Mouse (Mus musculus) embryonic facial prominence, embryonic 12.5 days (tissue): ENCODE data around the gene Treml1. TPM values are rescaled to one million over a fixed set of nuclear protein-coding genes. Genes with fewer than 3 reads are reported as not detected.

Source experiments
- ATAC-seq: fragments of 200-750 bp; cut with Nextera tagmentation; 2 replicates; pipeline ENCODE4 v1.8.0; 2017; ENCODE audit not compliant: insufficient number of reproducible peaks, insufficient read depth, low FRiP score, low TSS enrichment
- H3K27ac ChIP-seq: fragments of 300-500 bp; sonication (generic); 2 replicates; pipeline ENCODE4 v1.5.1; 2016; ENCODE audit warnings: mild to moderate bottlenecking
- H3K27me3 ChIP-seq: fragments of 300-500 bp; sonication (generic); 2 replicates; pipeline ENCODE4 v1.6.1; 2016; ENCODE audit warnings: mild to moderate bottlenecking, moderate library complexity
- H3K36me3 ChIP-seq: fragments of 300-500 bp; sonication (generic); 2 replicates; pipeline ENCODE4 v1.6.1; 2016; ENCODE audit warnings: mild to moderate bottlenecking
- H3K4me1 ChIP-seq: fragments of 300-500 bp; sonication (generic); 2 replicates; pipeline ENCODE4 v1.6.1; 2016
- H3K4me2 ChIP-seq: fragments of 300-500 bp; sonication (generic); replicated peaks from 2 replicates; pipeline ENCODE4 v1.6.1; 2016; ENCODE audit warnings: mild to moderate bottlenecking, moderate library complexity
- H3K4me3 ChIP-seq: fragments of 300-500 bp; sonication (generic); 2 replicates; pipeline ENCODE4 v1.5.1; 2016; ENCODE audit warnings: mild to moderate bottlenecking
- H3K9ac ChIP-seq: fragments of 300-500 bp; sonication (generic); 2 replicates; pipeline ENCODE4 v1.6.1; 2016; ENCODE audit warnings: mild to moderate bottlenecking, moderate library complexity
- H3K9me3 ChIP-seq: fragments of 300-500 bp; sonication (generic); 2 replicates; pipeline ENCODE4 v1.6.1; 2016; ENCODE audit warnings: mild to moderate bottlenecking, moderate library complexity
- WGBS: fragments of 180-500 bp; shearing (Covaris S2); methylation state at CpG from one replicate; pipeline ENCODE4 v1.1.7; 2016; 5-methylcytosine and 5-hydroxymethylcytosine counted together
- polyA plus RNA-seq: library from polyadenylated mRNA; unstranded; fragments of >200 nt; fragmentation: Nextera tagmentation; extraction: Ambion mirVana; gene quantifications from 2 replicates; pipeline ENCODE4 v1.2.1, GENCODE M21; 2016

The Treml1 gene
- polyA plus RNA-seq, 1 experiment from 2014 or later, result 1.9 TPM

GRCm38 (mm10) chr17:48411241-48411640 lies 51.5 kb downstream of the Treml1 start:
- Histone ChIP-seq H3K9me3 (no peaks in the 10 kb centered on the region), H3K27ac (0 out of 2 replicates have a peak overlapping the region, but pooled peaks have one; percentile 100), H3K4me2 (peak overlapping the region; percentile 65), H3K27me3 (no peaks in the 10 kb centered on the region), H3K4me1 (peaks cover 15% of the 10 kb centered on the region), H3K36me3 (peaks cover 35% of the 10 kb centered on the region), H3K9ac (peak overlapping the region; percentile 68), H3K4me3 (peak overlapping the region; percentile 79)
- no peak for ATAC-seq
- 56% methylated on average over 8 of the region's 8 CpGs for WGBS

GRCm38 (mm10) chr17:48416011-48416410 lies 56.3 kb downstream of the Treml1 start:
- Histone ChIP-seq H3K9me3 (no peaks in the 10 kb centered on the region), H3K4me3 (no peak overlapping the region), H3K27ac (no peak overlapping the region), H3K4me2 (no peak overlapping the region), H3K9ac (no peak overlapping the region), H3K4me1 (peaks cover 4% of the 10 kb centered on the region), H3K27me3 (no peaks in the 10 kb centered on the region), H3K36me3 (peaks cover 43% of the 10 kb centered on the region)
- 78% methylated on average over 7 of the region's 7 CpGs for WGBS
- no peak for ATAC-seq

Other genes with a start within 250 kb of the Treml1 start
- not detected in 2 replicates for gene 9830107B12Rik, start 213.6 kb upstream of the Treml1 start, polyA plus RNA-seq
- 0.14 TPM in 1 of 2 replicates, not detected in the other for gene A530064D06Rik, start 192.6 kb upstream of the Treml1 start, polyA plus RNA-seq
- 0.06 and 0.08 TPM in 2 replicates for gene Trem1, start 127.1 kb upstream of the Treml1 start, polyA plus RNA-seq
- gene Trem3, start 112.1 kb upstream of the Treml1 start, polyA plus RNA-seq, result not detected in 2 replicates
- gene Treml4, start 95.6 kb upstream of the Treml1 start, polyA plus RNA-seq, result 0.12 and 0.29 TPM in 2 replicates
- 0.23 and 0.80 TPM in 2 replicates for gene Treml2, start 60.4 kb upstream of the Treml1 start, polyA plus RNA-seq
- 0.50 TPM in 1 of 2 replicates, not detected in the other for gene B430306N03Rik, start 43.8 kb upstream of the Treml1 start, polyA plus RNA-seq
- 2.8 and 3.6 TPM in 2 replicates for gene Trem2, start 13.5 kb upstream of the Treml1 start, polyA plus RNA-seq
- gene Nfya, start 50.0 kb downstream of the Treml1 start, polyA plus RNA-seq, result 19.6 and 19.9 TPM in 2 replicates
- 57.1 and 64.0 TPM in 2 replicates for gene Oard1, start 50.1 kb downstream of the Treml1 start, polyA plus RNA-seq
- gene Apobec2, start 73.0 kb downstream of the Treml1 start, polyA plus RNA-seq, result 3.4 and 5.7 TPM in 2 replicates
- 0.89 and 1.5 TPM in 2 replicates for gene Tspo2, start 91.6 kb downstream of the Treml1 start, polyA plus RNA-seq
- 0.47 and 0.53 TPM in 2 replicates for gene Unc5cl, start 95.0 kb downstream of the Treml1 start, polyA plus RNA-seq